Mouse (Mus musculus) cerebellum, postnatal 4 days (tissue): ENCODE results near the gene 4931428L18Rik.

ENCODE experiments used
- DNase-seq, 2 experiments: peaks; one replicate each; pipeline ENCODE4 v3.0.0; 2022; ENCODE audit warnings: low spot score in 2 of 2, mixed read lengths in 1 of 2

4931428L18Rik gene

GRCm38 (mm10) chr1:31152799-31153426 is 69.6 kb downstream of the 4931428L18Rik start:
- DNase-seq, result no peak

GRCm38 (mm10) chr1:31150546-31150945 is 71.9 kb downstream of the 4931428L18Rik start:
- DNase-seq, result no peak

GRCm38 (mm10) chr1:31149671-31150070 is 72.8 kb downstream of the 4931428L18Rik start:
- no peak for DNase-seq

- DNase-seq, result no peak
These were observed 78.9 kb downstream of the 4931428L18Rik start for GRCm38 (mm10) chr1:31143571-31143970.

- no peak for DNase-seq
These were observed 80.0 kb downstream of the 4931428L18Rik start for GRCm38 (mm10) chr1:31142288-31143094.

- no peak for DNase-seq
These were observed 84.1 kb downstream of the 4931428L18Rik start for GRCm38 (mm10) chr1:31138387-31138786.

- no peak for DNase-seq
These were observed 109.0 kb downstream of the 4931428L18Rik start for GRCm38 (mm10) chr1:31113466-31113865.

- no peak for DNase-seq
These were observed 114.5 kb downstream of the 4931428L18Rik start for GRCm38 (mm10) chr1:31107961-31108360.

GRCm38 (mm10) chr1:31102863-31103657 is 119.4 kb downstream of the 4931428L18Rik start:
- peak in 1 of 2 experiments; percentile 26 for DNase-seq

GRCm38 (mm10) chr1:31102280-31102679 is 120.2 kb downstream of the 4931428L18Rik start:
- no peak for DNase-seq

- DNase-seq, result no peak
These were observed 125.3 kb downstream of the 4931428L18Rik start for GRCm38 (mm10) chr1:31097208-31097607.

GRCm38 (mm10) chr1:31096466-31096793 is 126.1 kb downstream of the 4931428L18Rik start:
- DNase-seq, result no peak

- DNase-seq, result no peak
These were observed 126.6 kb downstream of the 4931428L18Rik start for GRCm38 (mm10) chr1:31095706-31096465.

GRCm38 (mm10) chr1:31094792-31095191 is 127.7 kb downstream of the 4931428L18Rik start:
- DNase-seq, result no peak

GRCm38 (mm10) chr1:31093939-31094338 is 128.5 kb downstream of the 4931428L18Rik start:
- no peak for DNase-seq

- DNase-seq, result no peak
These were observed 133.8 kb downstream of the 4931428L18Rik start for GRCm38 (mm10) chr1:31088686-31089085.

- DNase-seq, result no peak
These were observed 149.7 kb downstream of the 4931428L18Rik start for GRCm38 (mm10) chr1:31072523-31073370.

- DNase-seq, result no peak
These were observed 151.3 kb downstream of the 4931428L18Rik start for GRCm38 (mm10) chr1:31071209-31071608.

- DNase-seq, result peak in 1 of 2 experiments; percentile 1
These were observed 157.4 kb downstream of the 4931428L18Rik start for GRCm38 (mm10) chr1:31064817-31065740.

GRCm38 (mm10) chr1:31059806-31060205 is 162.7 kb downstream of the 4931428L18Rik start:
- DNase-seq, result no peak
